Mouse (Mus musculus): ENCODE results near the gene Gm17535.
"Not testable (repeated sequence)": the region's sequence is repeated elsewhere in the genome, so short reads cannot be mapped to it uniquely, and the experiment has no call there.

Gene Gm17535

GRCm38 (mm10) chr9:3024912-3025467, 9.4 kb upstream of the Gm17535 start, which contains the start of gene Gm10717:
Gene Gm10717, plus strand, starts transcription at chr9:3025417.
- DNase-seq = peak; percentile 59 to 63

- DNase-seq = peak; percentile 81
Observed at GRCm38 (mm10) chr9:3025653-3026052, 8.7 kb upstream of the Gm17535 start.

GRCm38 (mm10) chr9:3026136-3026535, 8.3 kb upstream of the Gm17535 start:
- DNase-seq = not testable (repeated sequence)

- not testable (repeated sequence) for DNase-seq
Observed at GRCm38 (mm10) chr9:3026741-3027140, 7.7 kb upstream of the Gm17535 start.

DNA sequence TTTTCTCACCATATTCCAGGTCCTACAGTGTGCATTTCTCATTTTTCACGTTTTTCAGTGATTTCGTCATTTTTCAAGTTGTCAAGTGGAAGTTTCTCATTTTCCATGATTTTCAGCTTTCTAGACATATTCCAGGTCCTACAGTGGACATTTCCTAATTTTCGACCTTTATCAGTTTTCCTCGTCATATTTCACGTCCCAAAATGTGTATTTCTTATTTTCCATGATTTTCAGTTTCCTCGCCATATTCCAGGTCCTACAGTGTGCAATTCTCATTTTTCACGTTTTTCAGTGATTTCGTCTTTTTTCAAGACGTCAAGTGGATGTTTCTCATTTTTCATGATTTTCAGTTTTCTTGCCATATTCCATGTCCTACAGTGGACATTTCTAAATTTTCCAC, 7.2 kb upstream of the Gm17535 start:
- not testable (repeated sequence) for DNase-seq

DNA sequence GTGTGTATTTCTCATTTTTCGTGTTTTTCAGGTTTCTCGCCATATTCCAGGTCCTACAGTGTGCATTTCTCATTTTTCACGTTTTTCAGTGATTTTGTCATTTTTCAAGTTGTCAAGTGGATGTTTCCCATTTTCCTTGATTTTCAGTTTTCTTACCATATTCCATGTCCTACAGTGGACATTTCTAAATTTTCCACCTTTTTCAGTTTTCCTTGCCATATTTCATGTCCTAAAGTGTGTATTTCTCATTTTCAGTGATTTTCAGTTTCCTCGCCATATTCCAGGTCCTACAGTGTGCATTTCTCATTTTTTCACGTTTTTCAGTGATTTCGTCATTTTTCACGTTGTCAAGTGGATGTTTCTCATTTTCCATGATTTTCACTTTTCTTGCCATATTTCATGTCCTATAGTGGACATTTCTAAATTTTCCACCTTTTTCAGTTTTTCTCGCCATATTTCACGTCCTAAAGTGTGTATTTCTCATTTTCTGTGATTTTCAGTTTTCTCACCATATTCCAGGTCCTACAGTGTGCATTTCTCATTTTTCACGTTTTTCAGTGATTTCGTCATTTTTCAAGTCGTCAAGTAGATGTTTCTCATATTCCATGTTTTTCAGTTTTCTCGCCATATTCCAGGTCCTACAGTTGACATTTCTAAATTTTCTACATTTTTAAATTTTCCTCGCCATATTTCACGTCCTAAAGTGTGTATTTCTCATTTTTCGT, 5.0 kb upstream of the Gm17535 start:
- DNase-seq = peak; percentile 62

DNA sequence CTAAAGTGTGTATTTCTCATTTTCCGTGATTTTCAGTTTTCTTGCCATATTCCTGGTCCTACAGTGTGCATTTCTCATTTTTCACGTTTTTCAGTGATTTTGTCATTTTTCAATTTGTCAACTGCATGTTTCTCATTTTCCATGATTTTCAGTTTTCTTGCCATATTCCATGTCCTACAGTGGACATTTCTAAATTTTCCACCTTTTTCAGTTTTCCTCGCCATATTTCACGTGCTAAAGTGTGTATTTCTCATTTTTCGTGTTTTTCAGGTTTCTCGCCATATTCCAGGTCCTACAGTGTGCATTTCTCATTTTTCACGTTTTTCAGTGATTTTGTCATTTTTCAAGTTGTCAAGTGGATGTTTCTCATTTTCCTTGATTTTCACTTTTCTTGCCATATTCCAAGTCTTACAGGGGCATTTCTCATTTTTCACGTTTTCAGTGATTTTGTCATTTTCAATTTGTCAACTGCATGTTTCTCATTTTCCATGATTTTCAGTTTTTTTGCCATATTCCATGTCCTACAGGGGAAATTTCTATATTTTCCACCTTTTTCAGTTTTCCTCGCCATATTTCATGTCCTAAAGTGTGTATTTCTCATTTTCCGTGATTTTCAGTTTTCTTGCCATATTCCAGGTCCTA, 3.6 kb upstream of the Gm17535 start:
- DNase-seq = not testable (repeated sequence)

DNA sequence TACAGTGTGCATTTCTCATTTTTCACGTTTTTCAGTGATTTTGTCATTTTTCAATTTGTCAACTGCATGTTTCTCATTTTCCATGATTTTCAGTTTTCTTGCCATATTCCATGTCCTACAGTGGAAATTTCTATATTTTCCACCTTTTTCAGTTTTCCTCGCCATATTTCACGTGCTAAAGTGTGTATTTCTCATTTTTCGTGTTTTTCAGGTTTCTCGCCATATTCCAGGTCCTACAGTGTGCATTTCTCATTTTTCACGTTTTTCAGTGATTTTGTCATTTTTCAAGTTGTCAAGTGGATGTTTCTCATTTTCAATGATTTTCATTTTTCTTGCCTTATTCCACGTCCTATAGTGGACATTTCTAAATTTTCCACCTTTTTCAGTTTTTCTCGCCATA, 2.2 kb downstream of the Gm17535 start, which contains the start of gene Gm10715:
Gene Gm10715, plus strand, starts transcription at position 301 of the 400 bp plus-strand sequence.
- not testable (repeated sequence) for DNase-seq

GRCm38 (mm10) chr9:3038161-3038560, 3.8 kb downstream of the Gm17535 start:
- not testable (repeated sequence) for DNase-seq
